Mouse (Mus musculus): ENCODE results near the gene Foxs1.

- TF ChIP-seq CTCF (IDR thresholded peaks at IDR 0.05; ENCODE audit: extremely low read depth, insufficient read length, insufficient replicate concordance, low read depth, low read length) (no peak), POLR2A (IDR thresholded peaks at IDR 0.05; ENCODE audit: low read depth, low read length) (no peak)
Measured at GRCm38 (mm10) chr2:152906274-152907037, 26.6 kb downstream of the Foxs1 start.

Measured in small intestine, adult 2 months (tissue).